Mouse (Mus musculus) lung, embryonic 14.5 days (tissue): ENCODE measurements around the gene Pard6a. TPM values are rescaled to one million over a fixed set of nuclear protein-coding genes. Genes with fewer than 3 reads are reported as not detected.

Experiments used
- ATAC-seq: fragments of 200-750 bp; cut with Nextera tagmentation; 2 replicates; pipeline ENCODE4 v1.8.0; 2017; ENCODE audit warnings: mild to moderate bottlenecking, moderate TSS enrichment, moderate library complexity; ENCODE audit not compliant: insufficient read depth
- DNase-seq: peaks from one replicate; pipeline ENCODE4 v3.0.0-alpha.2; 2015
- H3K27ac ChIP-seq: fragments of 300-500 bp; sonication (generic); 2 replicates; pipeline ENCODE4 v1.5.1; 2014; ENCODE audit warnings: low read depth, mild to moderate bottlenecking, moderate library complexity
- H3K27me3 ChIP-seq: fragments of 300-500 bp; sonication (generic); 2 replicates; pipeline ENCODE4 v1.6.1; 2014; ENCODE audit warnings: low read length, control low read depth; ENCODE audit not compliant: insufficient read depth
- H3K36me3 ChIP-seq: fragments of 300-500 bp; sonication (generic); 2 replicates; pipeline ENCODE4 v1.6.1; 2014; ENCODE audit warnings: control low read depth; ENCODE audit not compliant: insufficient read depth
- H3K4me1 ChIP-seq: fragments of 300-500 bp; sonication (generic); 2 replicates; pipeline ENCODE4 v1.6.1; 2014; ENCODE audit warnings: antibody characterized with exemption, control low read depth; ENCODE audit not compliant: insufficient read depth
- H3K4me2 ChIP-seq: fragments of 300-500 bp; sonication (generic); 2 replicates; pipeline ENCODE4 v1.6.1; 2014; ENCODE audit warnings: mild to moderate bottlenecking
- H3K4me3 ChIP-seq: fragments of 300-500 bp; sonication (generic); 2 replicates; pipeline ENCODE4 v1.5.1; 2014; ENCODE audit warnings: low read depth, low read length
- H3K9ac ChIP-seq: fragments of 300-500 bp; sonication (generic); 2 replicates; pipeline ENCODE4 v1.6.1; 2014
- H3K9me3 ChIP-seq: fragments of 300-500 bp; sonication (generic); 2 replicates; pipeline ENCODE4 v1.6.1; 2016; ENCODE audit warnings: low read depth, low read length, control low read depth
- CTCF ChIP-seq: IDR thresholded peaks from 2 replicates; pipeline ENCODE4 v1.5.1; 2016; ENCODE audit warnings: antibody characterized with exemption, low read depth
- WGBS: fragments of 180-500 bp; shearing (Covaris S2); extraction: QIAGEN DNeasy Blood & Tissue Kit; methylation state at CpG from one replicate; pipeline ENCODE4 v1.1.7; 2014; 5-methylcytosine and 5-hydroxymethylcytosine counted together
- polyA plus RNA-seq: library from polyadenylated mRNA; unstranded; fragments of >200 nt; fragmentation: Nextera tagmentation; extraction: Ambion mirVana; gene quantifications from 2 replicates; pipeline ENCODE4 v1.2.1, GENCODE M21; 2014

Gene Pard6a
- polyA plus RNA-seq, 1 experiment from 2014 or later = 13.6 TPM

DNA sequence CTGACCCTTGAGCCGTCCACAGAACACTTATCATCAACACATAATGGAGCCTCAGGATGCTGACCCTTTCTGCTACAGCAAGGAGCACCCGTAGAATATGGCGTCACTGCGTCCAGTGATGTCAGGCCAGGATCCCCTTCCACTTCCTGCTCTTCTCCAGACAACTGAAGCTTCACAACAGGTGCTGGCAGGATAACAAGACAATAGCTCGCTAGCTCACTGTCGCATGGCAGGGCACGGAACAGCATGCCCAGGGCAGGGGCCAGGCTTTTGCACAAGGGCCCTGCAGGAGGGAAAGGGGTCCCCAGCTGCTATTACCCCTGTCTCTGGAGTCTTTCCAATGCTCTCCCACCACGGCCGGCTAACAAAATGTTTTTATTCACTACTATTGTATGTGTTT, 21.9 kb downstream of the Pard6a start:
- Histone ChIP-seq H3K27me3 (no peaks in the 10 kb centered on the region), H3K9me3 (no peaks in the 10 kb centered on the region), H3K4me1 (no peaks in the 10 kb centered on the region), H3K27ac (no peak overlapping the region), H3K9ac (no peak overlapping the region), H3K4me2 (no peak overlapping the region), H3K36me3 (peaks cover 26% of the 10 kb centered on the region), H3K4me3 (no peak overlapping the region)
- no peak for TF ChIP-seq CTCF
- WGBS = 82% methylated on average over 9 of the region's 9 CpGs
- DNase-seq (no peak), ATAC-seq (no peak)

GRCm38 (mm10) chr8:105725726-105726125, 24.8 kb downstream of the Pard6a start:
- Histone ChIP-seq H3K36me3 (peaks cover 30% of the 10 kb centered on the region), H3K4me1 (no peaks in the 10 kb centered on the region), H3K27ac (no peak overlapping the region), H3K9me3 (no peaks in the 10 kb centered on the region), H3K4me3 (no peak overlapping the region), H3K9ac (no peak overlapping the region), H3K27me3 (no peaks in the 10 kb centered on the region), H3K4me2 (no peak overlapping the region)
- no peak for TF ChIP-seq CTCF
- ATAC-seq = no peak
- no peak for DNase-seq
- WGBS = 59% methylated on average over 5 of the region's 5 CpGs

- 0 out of 2 replicates have a peak overlapping the region, but pooled peaks have one; percentile 7 for H3K4me2 ChIP-seq
- H3K4me1 ChIP-seq = no peaks in the 10 kb centered on the region
- ATAC-seq = peak; percentile 76; the same call in 1 of the 2 replicates
- H3K9ac ChIP-seq = no peak overlapping the region
- H3K9me3 ChIP-seq = no peaks in the 10 kb centered on the region
- no peak for TF ChIP-seq CTCF
- 65% methylated on average over 18 of the region's 18 CpGs for WGBS
- H3K36me3 ChIP-seq = peaks cover 30% of the 10 kb centered on the region
- H3K27me3 ChIP-seq = no peaks in the 10 kb centered on the region
- H3K27ac ChIP-seq = peak overlapping the region; percentile 70; the same call in 1 of the 2 replicates
- H3K4me3 ChIP-seq = no peak overlapping the region
- peak; percentile 60 for DNase-seq
Observed at GRCm38 (mm10) chr8:105727397-105728124, 26.6 kb downstream of the Pard6a start.

- H3K27ac ChIP-seq = no peak overlapping the region
- 87% methylated on average over 5 of the region's 5 CpGs for WGBS
- ATAC-seq = no peak
Observed at GRCm38 (mm10) chr8:105732186-105732585, 31.2 kb downstream of the Pard6a start.

DNA sequence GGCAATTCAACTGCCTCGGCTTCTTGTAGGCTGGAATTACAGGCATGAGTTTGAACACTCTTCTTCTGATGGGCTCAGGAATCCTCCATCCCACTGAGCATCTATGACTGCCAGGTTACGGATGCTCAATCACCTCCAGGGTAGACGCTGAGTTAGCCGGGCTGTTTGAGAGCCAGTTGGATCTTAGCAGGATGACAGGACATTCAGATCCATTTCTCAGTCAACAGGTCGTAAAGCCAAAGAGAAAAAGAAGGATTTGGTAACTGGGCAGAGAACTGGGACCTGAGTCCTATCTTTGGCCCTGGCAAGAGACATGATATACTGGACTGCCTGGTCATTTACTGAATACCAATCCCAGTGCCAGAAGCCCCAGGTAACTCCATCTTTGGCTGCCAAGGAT, 38.3 kb downstream of the Pard6a start:
- H3K27me3 ChIP-seq = no peaks in the 10 kb centered on the region
- 87% methylated on average over 5 of the region's 5 CpGs for WGBS
- no peaks in the 10 kb centered on the region for H3K9me3 ChIP-seq
- no peak for ATAC-seq
- H3K4me3 ChIP-seq = no peak overlapping the region
- H3K9ac ChIP-seq = no peak overlapping the region
- no peaks in the 10 kb centered on the region for H3K36me3 ChIP-seq
- no peak overlapping the region for H3K27ac ChIP-seq
- no peaks in the 10 kb centered on the region for H3K4me1 ChIP-seq
- H3K4me2 ChIP-seq = no peak overlapping the region
- no peak for TF ChIP-seq CTCF
- DNase-seq = no peak

More at GRCm38 (mm10) chr8:105732186-105732585, 31.2 kb downstream of the Pard6a start:
- H3K36me3 ChIP-seq = peaks cover 11% of the 10 kb centered on the region
- no peaks in the 10 kb centered on the region for H3K27me3 ChIP-seq
- no peak overlapping the region for H3K4me2 ChIP-seq
- no peak for DNase-seq
- H3K9me3 ChIP-seq = no peaks in the 10 kb centered on the region
- no peak for TF ChIP-seq CTCF
- no peaks in the 10 kb centered on the region for H3K4me1 ChIP-seq
- no peak overlapping the region for H3K4me3 ChIP-seq
- no peak overlapping the region for H3K9ac ChIP-seq

- no peaks in the 10 kb centered on the region for H3K36me3 ChIP-seq
- no peaks in the 10 kb centered on the region for H3K27me3 ChIP-seq
- no peak overlapping the region for H3K4me3 ChIP-seq
- WGBS = 82% methylated on average over 4 of the region's 4 CpGs
- DNase-seq (no peak), ATAC-seq (no peak)
- H3K4me1 ChIP-seq = no peaks in the 10 kb centered on the region
- H3K4me2 ChIP-seq = no peak overlapping the region
- no peak overlapping the region for H3K9ac ChIP-seq
- no peak for TF ChIP-seq CTCF
- no peak overlapping the region for H3K27ac ChIP-seq
- H3K9me3 ChIP-seq = no peaks in the 10 kb centered on the region
Observed at GRCm38 (mm10) chr8:105743301-105743700, 42.4 kb downstream of the Pard6a start.

DNA sequence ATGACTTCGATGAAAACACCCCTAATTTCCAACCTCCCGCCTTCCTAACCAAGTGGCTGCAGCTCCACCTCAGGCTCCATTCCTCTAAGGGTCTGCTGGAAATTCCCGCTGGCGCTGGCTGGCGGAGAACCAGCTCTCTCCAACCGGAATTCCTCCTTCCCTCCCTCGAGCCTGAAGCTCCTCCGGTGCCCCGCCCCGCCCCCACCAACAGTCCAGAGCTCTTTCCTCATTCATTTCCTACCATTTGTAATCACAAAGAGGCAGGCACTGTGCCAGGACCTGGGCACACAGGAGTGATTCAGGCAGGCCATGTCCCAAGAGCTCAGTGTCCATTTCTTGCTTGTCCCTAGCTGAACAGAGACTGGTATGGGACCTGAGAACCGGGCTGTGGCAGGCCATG, 49.7 kb downstream of the Pard6a start:
- ATAC-seq = peak; percentile 68
- Histone ChIP-seq H3K4me1 (peaks cover 11% of the 10 kb centered on the region; the same call in 1 of the 2 replicates), H3K4me2 (peak overlapping the region; percentile 37), H3K4me3 (no peak overlapping the region), H3K27ac (peak overlapping the region; percentile 75), H3K27me3 (no peaks in the 10 kb centered on the region), H3K9ac (peak overlapping the region; percentile 24; the same call in 1 of the 2 replicates), H3K36me3 (no peaks in the 10 kb centered on the region), H3K9me3 (no peaks in the 10 kb centered on the region)
- TF ChIP-seq CTCF = no peak
- WGBS = 7% methylated on average over 11 of the region's 11 CpGs
- peak; percentile 84 for DNase-seq

Other genes starting within 250 kb of the Pard6a start
- 41.1 and 42.3 TPM in 2 replicates for gene Tppp3, start 229.6 kb upstream of the Pard6a start, polyA plus RNA-seq
- 40.0 and 41.9 TPM in 2 replicates for gene Zdhhc1, start 204.2 kb upstream of the Pard6a start, polyA plus RNA-seq
- 4.8 and 5.9 TPM in 2 replicates for gene Hsd11b2, start 182.4 kb upstream of the Pard6a start, polyA plus RNA-seq
- 74.6 and 81.0 TPM in 2 replicates for gene Atp6v0d1, start 135.1 kb upstream of the Pard6a start, polyA plus RNA-seq
- gene Ripor1, start 95.9 kb upstream of the Pard6a start, polyA plus RNA-seq = 32.1 and 33.7 TPM in 2 replicates
- 127 and 129 TPM in 2 replicates for gene Ctcf, start 64.6 kb upstream of the Pard6a start, polyA plus RNA-seq
- 0.69 and 0.89 TPM in 2 replicates for gene Agrp, start 63.8 kb upstream of the Pard6a start, polyA plus RNA-seq
- gene Carmil2, start 14.9 kb upstream of the Pard6a start, polyA plus RNA-seq = 0.70 and 1.1 TPM in 2 replicates
- gene Acd, start within 50 bp of the Pard6a start, polyA plus RNA-seq = 62.2 and 68.6 TPM in 2 replicates
- gene 4933405L10Rik, start 6.5 kb downstream of the Pard6a start, polyA plus RNA-seq = 0.15 TPM in 1 of 2 replicates, not detected in the other
- 28.7 and 29.7 TPM in 2 replicates for gene Enkd1, start 7.1 kb downstream of the Pard6a start, polyA plus RNA-seq
- 21.2 and 22.6 TPM in 2 replicates for gene Gfod2, start 57.5 kb downstream of the Pard6a start, polyA plus RNA-seq
- gene Ranbp10, start 126.2 kb downstream of the Pard6a start, polyA plus RNA-seq = 12.2 and 13.8 TPM in 2 replicates
- 0.09 and 0.11 TPM in 2 replicates for gene Tsnaxip1, start 126.6 kb downstream of the Pard6a start, polyA plus RNA-seq
- 41.4 and 46.2 TPM in 2 replicates for gene Cenpt, start 152.1 kb downstream of the Pard6a start, polyA plus RNA-seq
- 62.7 and 70.7 TPM in 2 replicates for gene Thap11, start 154.0 kb downstream of the Pard6a start, polyA plus RNA-seq
- 317 and 347 TPM in 2 replicates for gene Nutf2, start 159.4 kb downstream of the Pard6a start, polyA plus RNA-seq
- 48.2 and 55.4 TPM in 2 replicates for gene Edc4, start 179.7 kb downstream of the Pard6a start, polyA plus RNA-seq
- 0.97 TPM in 1 of 2 replicates, not detected in the other for gene Nrn1l, start 192.4 kb downstream of the Pard6a start, polyA plus RNA-seq
- 32.0 and 33.7 TPM in 2 replicates for gene Pskh1, start 199.3 kb downstream of the Pard6a start, polyA plus RNA-seq
- 0.41 and 0.68 TPM in 2 replicates for gene Ctrl, start 232.7 kb downstream of the Pard6a start, polyA plus RNA-seq
- 33.6 and 34.0 TPM in 2 replicates for gene Psmb10, start 237.3 kb downstream of the Pard6a start, polyA plus RNA-seq
- gene Lcat, start 242.2 kb downstream of the Pard6a start, polyA plus RNA-seq = 1.2 and 2.1 TPM in 2 replicates